Mouse (Mus musculus) kidney, adult 2 months (tissue): Measurements from ENCODE around the gene Dab1. TPM values are rescaled to one million over a fixed set of nuclear protein-coding genes. Genes with fewer than 3 reads are reported as not detected.
A peak's percentile ranks its signal among the peaks of the same experiment; 100 is the strongest.

ENCODE experiments used
- DNase-seq: peaks from one replicate; pipeline ENCODE4 v3.0.0; 2021
- H3K27ac ChIP-seq: fragments of 200-500 bp; 2 replicates; pipeline ENCODE4 v1.5.1; 2012; ENCODE audit warnings: low read depth, low read length, control low read depth, inconsistent platforms; ENCODE audit not compliant: insufficient read depth
- H3K27me3 ChIP-seq: fragments of 200-500 bp; replicated peaks from 2 replicates; pipeline ENCODE4 v1.6.1; 2012; ENCODE audit warnings: mild to moderate bottlenecking, moderate library complexity, low read length, inconsistent platforms; ENCODE audit not compliant: control insufficient read depth, insufficient read depth
- H3K36me3 ChIP-seq: fragments of 200-500 bp; 2 replicates; pipeline ENCODE4 v1.6.1; 2012; ENCODE audit warnings: mild to moderate bottlenecking, moderate library complexity, low read length, inconsistent platforms; ENCODE audit not compliant: control insufficient read depth, insufficient read depth
- H3K4me1 ChIP-seq: fragments of 200-500 bp; 2 replicates; pipeline ENCODE4 v1.6.1; 2011; ENCODE audit warnings: low read length; ENCODE audit not compliant: control insufficient read depth, insufficient read depth
- H3K4me3 ChIP-seq: fragments of 200-500 bp; 2 replicates; pipeline ENCODE4 v1.5.1; 2011; ENCODE audit warnings: mild to moderate bottlenecking, low read depth, low read length, control low read depth; ENCODE audit not compliant: insufficient read depth
- CTCF ChIP-seq: fragments of 200-500 bp; conservative IDR thresholded peaks from 2 replicates; pipeline ENCODE4 v1.5.1; 2011; ENCODE audit warnings: low read depth, mild to moderate bottlenecking, control low read depth, low read length, moderate library complexity, mixed read lengths; ENCODE audit not compliant: insufficient read depth, insufficient read length
- POLR2A ChIP-seq: fragments of 200-500 bp; IDR thresholded peaks from one replicate; pipeline ENCODE4 v1.6.1; 2011; ENCODE audit warnings: low read depth, low read length, control low read depth
- whole genome bisulfite sequencing: fragments of 180-500 bp; shearing (Covaris S2); methylation state at CpG from one replicate; pipeline ENCODE4 v1.1.7; 2018; 5-methylcytosine and 5-hydroxymethylcytosine counted together
- polyA plus RNA-seq: library from polyadenylated mRNA; depleted of rRNA; stranded (reverse); fragments of >200 nt; gene quantifications from 2 replicates; pipeline ENCODE4 v1.2.3, GENCODE M21; 2012

Gene Dab1
- polyA plus RNA-seq, 1 experiment = 3.3 TPM

GRCm38 (mm10) chr4:104512513-104512912, 893.4 kb downstream of the Dab1 start:
- Histone ChIP-seq H3K4me1 (no peaks in the 10 kb centered on the region), H3K27ac (no peak overlapping the region), H3K4me3 (no peak overlapping the region), H3K36me3 (no peaks in the 10 kb centered on the region), H3K27me3 (no peaks in the 10 kb centered on the region)
- no peak for DNase-seq
- WGBS = 57% methylated on average over 8 of the region's 8 CpGs
- no peak for TF ChIP-seq CTCF
- no peak for TF ChIP-seq POLR2A

DNA sequence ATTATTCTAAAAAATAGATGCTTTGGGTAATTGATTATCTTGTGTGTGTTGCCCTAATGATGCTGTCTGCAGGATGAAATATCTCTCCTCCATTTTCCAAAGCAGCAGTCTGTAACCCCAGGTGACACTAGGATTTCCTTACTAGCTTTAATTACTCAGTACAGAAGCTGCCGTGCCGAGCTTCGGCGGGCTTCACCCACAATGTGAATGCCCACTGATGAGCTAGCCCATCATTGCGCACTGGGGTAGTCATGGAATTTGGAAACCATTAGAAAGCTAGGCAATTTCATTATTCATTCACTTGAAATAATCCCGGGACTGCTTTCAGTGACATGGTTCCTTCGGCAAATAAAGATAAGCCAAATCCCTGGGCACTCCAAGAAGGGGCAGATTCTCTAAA, 894.5 kb downstream of the Dab1 start:
- Histone ChIP-seq H3K36me3 (no peaks in the 10 kb centered on the region), H3K27me3 (no peaks in the 10 kb centered on the region), H3K27ac (no peak overlapping the region), H3K4me3 (no peak overlapping the region), H3K4me1 (no peaks in the 10 kb centered on the region)
- 69% methylated on average over 7 of the region's 7 CpGs for WGBS
- no peak for DNase-seq
- TF ChIP-seq CTCF (no peak), POLR2A (no peak)

GRCm38 (mm10) chr4:104514568-104515000, 895.4 kb downstream of the Dab1 start:
- TF ChIP-seq POLR2A (no peak), CTCF (peak; percentile 81)
- Histone ChIP-seq H3K4me3 (peak overlapping the region; percentile 45; the same call in 1 of the 2 replicates), H3K27ac (no peak overlapping the region), H3K36me3 (no peaks in the 10 kb centered on the region), H3K4me1 (no peaks in the 10 kb centered on the region), H3K27me3 (no peaks in the 10 kb centered on the region)
- WGBS = 3% methylated on average over 10 of the region's 10 CpGs
- DNase-seq = peak; percentile 55

- H3K36me3 ChIP-seq = no peaks in the 10 kb centered on the region
- TF ChIP-seq CTCF (no peak), POLR2A (no peak)
- H3K27ac ChIP-seq = no peak overlapping the region
- no peak for DNase-seq
- no peaks in the 10 kb centered on the region for H3K4me1 ChIP-seq
- WGBS = 59% methylated on average over 5 of the region's 5 CpGs
- no peaks in the 10 kb centered on the region for H3K27me3 ChIP-seq
- no peak overlapping the region for H3K4me3 ChIP-seq
Observed at GRCm38 (mm10) chr4:104515681-104516080, 896.5 kb downstream of the Dab1 start.

GRCm38 (mm10) chr4:104522324-104522723, 903.2 kb downstream of the Dab1 start:
- Histone ChIP-seq H3K27ac (no peak overlapping the region), H3K4me3 (no peak overlapping the region), H3K27me3 (peaks cover 1% of the 10 kb centered on the region; the same call in 1 of the 2 replicates), H3K4me1 (no peaks in the 10 kb centered on the region; the same call in 1 of the 2 replicates), H3K36me3 (no peaks in the 10 kb centered on the region)
- 49% methylated on average over 8 of the region's 8 CpGs for WGBS
- TF ChIP-seq POLR2A (no peak), CTCF (no peak)
- DNase-seq = no peak

DNA sequence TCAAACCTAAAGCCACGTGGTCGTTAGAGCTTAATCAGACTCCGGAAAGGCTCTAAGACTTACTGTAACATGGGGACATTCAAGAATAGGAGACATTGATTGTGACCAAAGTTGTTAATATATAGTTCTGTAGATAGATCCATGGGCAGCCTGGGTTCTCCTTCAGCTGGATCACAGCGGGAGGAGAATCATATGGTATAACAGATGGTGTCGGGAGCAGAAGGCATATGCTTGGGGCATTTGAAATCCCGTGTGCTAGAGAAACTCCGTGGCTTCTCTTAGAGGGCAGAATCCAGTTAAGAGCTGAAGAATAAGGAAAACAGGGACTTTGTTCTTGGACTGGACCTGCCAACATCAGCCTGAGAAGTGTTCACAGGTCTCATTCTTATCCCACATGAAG, 904.6 kb downstream of the Dab1 start:
- DNase-seq = no peak
- no peaks in the 10 kb centered on the region; the same call in 1 of the 2 replicates for H3K4me1 ChIP-seq
- no peak overlapping the region for H3K4me3 ChIP-seq
- TF ChIP-seq POLR2A = no peak
- no peak for TF ChIP-seq CTCF
- WGBS = 81% methylated on average over 7 of the region's 7 CpGs
- no peaks in the 10 kb centered on the region for H3K36me3 ChIP-seq
- no peak overlapping the region for H3K27ac ChIP-seq
- H3K27me3 ChIP-seq = peaks cover 1% of the 10 kb centered on the region; the same call in 1 of the 2 replicates

GRCm38 (mm10) chr4:104529905-104530646, 910.9 kb downstream of the Dab1 start:
- Histone ChIP-seq H3K27me3 (no peaks in the 10 kb centered on the region; the same call in 1 of the 2 replicates), H3K36me3 (no peaks in the 10 kb centered on the region), H3K4me1 (peaks cover 5% of the 10 kb centered on the region; the same call in 1 of the 2 replicates), H3K27ac (no peak overlapping the region), H3K4me3 (no peak overlapping the region)
- DNase-seq = peak; percentile 31
- WGBS = 61% methylated on average over 4 of the region's 4 CpGs
- TF ChIP-seq CTCF (no peak), POLR2A (no peak)
